In the genomic region with DNA sequence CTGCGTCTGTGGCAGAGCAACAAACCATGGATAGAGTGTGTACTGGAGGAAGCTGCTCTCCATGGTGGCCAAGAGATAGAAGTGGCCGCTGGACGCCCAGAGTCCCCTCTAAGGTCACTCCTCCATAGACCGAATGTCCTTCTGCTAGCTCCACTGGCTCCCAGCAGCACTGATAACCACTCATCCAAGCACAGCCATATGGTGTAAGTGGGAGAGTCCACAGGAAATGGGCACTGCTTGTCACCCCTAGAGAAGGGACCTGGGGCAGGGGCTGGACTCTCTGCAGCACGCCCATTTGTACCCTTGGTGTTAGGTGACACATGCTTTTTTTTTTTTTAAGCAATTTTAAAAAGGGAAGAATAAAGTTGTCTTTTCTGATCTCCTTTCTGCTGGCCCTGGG, we compare ENCODE assay signal across 25 mouse cellular contexts. TPM values are rescaled to one million over a fixed set of nuclear protein-coding genes. Genes with fewer than 3 reads are reported as not detected.
DNase-seq lines count a peak whose midpoint lies in the region; ATAC-seq and TF ChIP-seq lines count a peak whose summit lies in the region.
"Had no signal": no experiment of that assay in that cellular context is flagged by ENCODE, and none has a peak within 500 bp of the region (broad histone marks: within the 10 kb centered on the region; RNA-seq: fewer than 3 reads in every experiment).

No protein-coding gene starts in this region.

- TF ChIP-seq CTCF in kidney, adult 2 months (conservative IDR thresholded peaks at IDR 0.05; ENCODE audit: insufficient read depth, insufficient read length, low read depth, low read length): no peak

- no peaks in the 10 kb centered on the region for H3K9me3 ChIP-seq in heart, embryonic 11.5 days (replicated peaks; ENCODE audit: control insufficient read depth, low read length)
- H3K9me3 ChIP-seq in kidney, embryonic 14.5 days (ENCODE audit: control insufficient read depth, low read length): no peaks in the 10 kb centered on the region
- H3K9me3 ChIP-seq in liver, embryonic 16.5 days (replicated peaks; ENCODE audit: control insufficient read depth, low read length): no peaks in the 10 kb centered on the region
- H3K9me3 ChIP-seq: forebrain, embryonic 13.5 days had no signal

- no peak overlapping the region for H3K9ac ChIP-seq in heart, embryonic 11.5 days (ENCODE audit: low read depth, low read length)
- H3K9ac ChIP-seq in kidney, embryonic 14.5 days (ENCODE audit: low read depth, low read length): no peak overlapping the region
- no peak overlapping the region for H3K9ac ChIP-seq in liver, embryonic 16.5 days (ENCODE audit: low read depth, low read length)
- H3K9ac ChIP-seq: forebrain, embryonic 13.5 days; hindbrain, embryonic 14.5 days; liver, embryonic 14.5 days had no signal

- H3K27me3 ChIP-seq in heart, embryonic 11.5 days (ENCODE audit: control insufficient read depth, insufficient read depth, low read length): no peaks in the 10 kb centered on the region
- no peaks in the 10 kb centered on the region for H3K27me3 ChIP-seq in kidney, embryonic 14.5 days (ENCODE audit: control insufficient read depth, insufficient read depth, low read length)
- H3K27me3 ChIP-seq in kidney, adult 2 months (replicated peaks; ENCODE audit: control insufficient read depth, insufficient read depth, low read length): no peaks in the 10 kb centered on the region
- no peaks in the 10 kb centered on the region for H3K27me3 ChIP-seq in liver, embryonic 16.5 days (ENCODE audit: control insufficient read depth, insufficient read depth, low read depth, low read length)
- H3K27me3 ChIP-seq: forebrain, embryonic 13.5 days had no signal

- no peak overlapping the region for H3K4me2 ChIP-seq in heart, embryonic 11.5 days
- H3K4me2 ChIP-seq in kidney, embryonic 14.5 days (replicated peaks; ENCODE audit: low read depth, low read length): no peak overlapping the region
- no peak overlapping the region for H3K4me2 ChIP-seq in liver, embryonic 16.5 days (ENCODE audit: low read depth, low read length)
- H3K4me2 ChIP-seq: forebrain, embryonic 13.5 days; hindbrain, embryonic 14.5 days had no signal

- DNase-seq in heart, postnatal 4 days: no peak
- no peak for DNase-seq in kidney, adult 2 months
- DNase-seq in cerebellum, adult 9-11 months: peak; percentile 73
- DNase-seq: adrenal gland, postnatal 36 days; B cell, adult 2 months; gastrocnemius, postnatal 25 days; kidney, postnatal 14 days; left cerebral cortex, postnatal 4 days; retina, postnatal 1 day; thymus, adult 18-20 months had no signal

- no peak for ATAC-seq in heart, embryonic 11.5 days (replicated peaks; ENCODE audit: insufficient number of reproducible peaks, low FRiP score, low TSS enrichment)
- ATAC-seq in kidney, embryonic 14.5 days (ENCODE audit: low FRiP score, low TSS enrichment): 0 out of 2 replicates have a peak, but pooled peaks have one; percentile 55
- ATAC-seq in liver, embryonic 16.5 days (ENCODE audit: low read depth): peak; percentile 35; the same call in 1 of the 2 replicates
- ATAC-seq in inflammation-experienced regulatory T-cells, adult 6 months: no peak
- ATAC-seq: forebrain, embryonic 13.5 days; intestine, embryonic 16.5 days; midbrain, embryonic 16.5 days; Patski had no signal

- no peak for TF ChIP-seq POLR2A in kidney, adult 2 months (IDR thresholded peaks at IDR 0.05; ENCODE audit: low read depth, low read length)

- 32% methylated on average over 5 of the region's 5 CpGs for WGBS in heart, embryonic 11.5 days (ENCODE audit: insufficient replicate concordance)
- 46% methylated on average over 5 of the region's 5 CpGs for WGBS in kidney, embryonic 14.5 days
- WGBS in kidney, adult 2 months: 72% methylated on average over 5 of the region's 5 CpGs
- 44% methylated on average over 5 of the region's 5 CpGs for WGBS in liver, embryonic 16.5 days (ENCODE audit: insufficient replicate concordance)

- H3K27ac ChIP-seq in heart, embryonic 11.5 days (ENCODE audit: low read depth, low read length): peak overlapping the region; percentile 65
- no peak overlapping the region for H3K27ac ChIP-seq in kidney, embryonic 14.5 days (ENCODE audit: low read depth, low read length)
- no peak overlapping the region for H3K27ac ChIP-seq in kidney, adult 2 months (ENCODE audit: insufficient read depth, low read depth, low read length)
- no peak overlapping the region for H3K27ac ChIP-seq in liver, embryonic 16.5 days (ENCODE audit: low read length)
- H3K27ac ChIP-seq: forebrain, embryonic 13.5 days; hindbrain, embryonic 14.5 days; liver, embryonic 14.5 days had no signal

- H3K4me1 ChIP-seq in heart, embryonic 11.5 days (ENCODE audit: control insufficient read depth, insufficient read depth, low read length): 0 out of 2 replicates have a peak, but pooled peaks cover 10% of the 10 kb centered on the region
- 0 out of 2 replicates have a peak, but pooled peaks cover 6% of the 10 kb centered on the region for H3K4me1 ChIP-seq in kidney, embryonic 14.5 days (ENCODE audit: control insufficient read depth, insufficient read depth, low read length)
- no peaks in the 10 kb centered on the region for H3K4me1 ChIP-seq in kidney, adult 2 months (ENCODE audit: control insufficient read depth, insufficient read depth, low read length)
- no peaks in the 10 kb centered on the region for H3K4me1 ChIP-seq in liver, embryonic 16.5 days (ENCODE audit: control insufficient read depth, low read depth, low read length)
- H3K4me1 ChIP-seq: forebrain, embryonic 13.5 days had no signal

- no peak overlapping the region for H3K4me3 ChIP-seq in heart, embryonic 11.5 days (ENCODE audit: low read depth, low read length)
- no peak overlapping the region for H3K4me3 ChIP-seq in kidney, embryonic 14.5 days (ENCODE audit: low read length)
- H3K4me3 ChIP-seq in kidney, adult 2 months (ENCODE audit: insufficient read depth, low read depth, low read length): no peak overlapping the region
- no peak overlapping the region for H3K4me3 ChIP-seq in liver, embryonic 16.5 days (ENCODE audit: low read depth, low read length)
- H3K4me3 ChIP-seq: forebrain, embryonic 13.5 days had no signal

- H3K36me3 ChIP-seq in heart, embryonic 11.5 days (ENCODE audit: control insufficient read depth, insufficient read depth, low read length): no peaks in the 10 kb centered on the region
- no peaks in the 10 kb centered on the region for H3K36me3 ChIP-seq in kidney, embryonic 14.5 days (ENCODE audit: control insufficient read depth, insufficient read depth, low read length)
- no peaks in the 10 kb centered on the region for H3K36me3 ChIP-seq in kidney, adult 2 months (ENCODE audit: control insufficient read depth, insufficient read depth, low read length)
- no peaks in the 10 kb centered on the region for H3K36me3 ChIP-seq in liver, embryonic 16.5 days (ENCODE audit: control insufficient read depth, insufficient read depth)

RNA-seq across cellular contexts. Expression of a gene that starts 9.7 kb away (rescaled TPM):
- polyA plus RNA-seq in heart, embryonic 11.5 days (2014; fragmentation: Nextera tagmentation; extraction: Ambion mirVana): not detected in 2 replicates
- 1 to 10 TPM in 1 of 2 experiments, under 1 TPM in 1; 0.68 to 1.0 TPM for total RNA-seq in heart, postnatal 4 days (2021)
- polyA plus RNA-seq in kidney, embryonic 14.5 days (2014; fragmentation: Nextera tagmentation; extraction: Ambion mirVana): 0.08 TPM in 1 of 2 replicates, not detected in the other
- 0.56 and 0.74 TPM in 2 replicates for polyA plus RNA-seq in kidney, adult 2 months (2012; rRNA removed)
- not detected in 2 replicates for polyA plus RNA-seq in liver, embryonic 16.5 days (2015; fragmentation: Nextera tagmentation; extraction: Ambion mirVana)
- not detected for polyA plus RNA-seq in inflammation-experienced regulatory T-cells, adult 6 months (2017; shearing (Covaris generic))
- total RNA-seq: adrenal gland, postnatal 36 days; gastrocnemius, postnatal 25 days; layer of hippocampus, adult 8-10 months; left cerebral cortex, adult 18-20 months; left cerebral cortex, postnatal 4 days; megakaryocyte-erythroid progenitor cell, adult 5-6 weeks had no signal
- polyA plus RNA-seq: forebrain, embryonic 13.5 days; intestine, embryonic 16.5 days; midbrain, embryonic 16.5 days; small intestine, adult 2 months; stomach, embryonic 14.5 days had no signal

RNA-seq across cellular contexts. Expression of a gene that starts 28.3 kb away (rescaled TPM):
- polyA plus RNA-seq in heart, embryonic 11.5 days (2014; fragmentation: Nextera tagmentation; extraction: Ambion mirVana): 64.5 TPM in 2 replicates
- 100 to 1,000 TPM; 317 to 359 TPM for total RNA-seq in heart, postnatal 4 days (2021)
- polyA plus RNA-seq in kidney, embryonic 14.5 days (2014; fragmentation: Nextera tagmentation; extraction: Ambion mirVana): 0.85 and 1.5 TPM in 2 replicates
- polyA plus RNA-seq in kidney, adult 2 months (2012; rRNA removed): 34.3 and 37.4 TPM in 2 replicates
- polyA plus RNA-seq in liver, embryonic 16.5 days (2015; fragmentation: Nextera tagmentation; extraction: Ambion mirVana): not detected in 2 replicates
- not detected for polyA plus RNA-seq in inflammation-experienced regulatory T-cells, adult 6 months (2017; shearing (Covaris generic))
- total RNA-seq: adrenal gland, postnatal 36 days; gastrocnemius, postnatal 25 days; layer of hippocampus, adult 8-10 months; left cerebral cortex, adult 18-20 months; left cerebral cortex, postnatal 4 days; megakaryocyte-erythroid progenitor cell, adult 5-6 weeks had no signal
- polyA plus RNA-seq: forebrain, embryonic 13.5 days; intestine, embryonic 16.5 days; liver, embryonic 14.5 days; midbrain, embryonic 16.5 days; Patski; small intestine, adult 2 months had no signal

RNA-seq across cellular contexts. Expression of a gene that starts 29.9 kb away (rescaled TPM):
- polyA plus RNA-seq in heart, embryonic 11.5 days (2014; fragmentation: Nextera tagmentation; extraction: Ambion mirVana): 117 and 119 TPM in 2 replicates
- total RNA-seq in heart, postnatal 4 days (2021): 10 to 100 TPM; 43.6 to 44.9 TPM
- 125 and 160 TPM in 2 replicates for polyA plus RNA-seq in kidney, embryonic 14.5 days (2014; fragmentation: Nextera tagmentation; extraction: Ambion mirVana)
- polyA plus RNA-seq in kidney, adult 2 months (2012; rRNA removed): 30.4 and 32.6 TPM in 2 replicates
- 35.9 and 42.1 TPM in 2 replicates for polyA plus RNA-seq in liver, embryonic 16.5 days (2015; fragmentation: Nextera tagmentation; extraction: Ambion mirVana)
- 100 to 1,000 TPM; 112 to 149 (median 139) TPM for polyA plus RNA-seq in inflammation-experienced regulatory T-cells, adult 6 months (2017; shearing (Covaris generic))

RNA-seq across cellular contexts. Expression of a gene that starts 38.8 kb away (rescaled TPM):
- 1.8 and 1.9 TPM in 2 replicates for polyA plus RNA-seq in heart, embryonic 11.5 days (2014; fragmentation: Nextera tagmentation; extraction: Ambion mirVana)
- total RNA-seq in heart, postnatal 4 days (2021): under 1 TPM; 0.25 to 0.43 TPM
- not detected in 2 replicates for polyA plus RNA-seq in kidney, embryonic 14.5 days (2014; fragmentation: Nextera tagmentation; extraction: Ambion mirVana)
- polyA plus RNA-seq in kidney, adult 2 months (2012; rRNA removed): not detected in 2 replicates
- polyA plus RNA-seq in liver, embryonic 16.5 days (2015; fragmentation: Nextera tagmentation; extraction: Ambion mirVana): not detected in 2 replicates
- polyA plus RNA-seq in inflammation-experienced regulatory T-cells, adult 6 months (2017; shearing (Covaris generic)): not detected
- total RNA-seq: gastrocnemius, postnatal 25 days; left cerebral cortex, postnatal 4 days; megakaryocyte-erythroid progenitor cell, adult 5-6 weeks had no signal
- polyA plus RNA-seq: liver, embryonic 14.5 days; Patski; small intestine, adult 2 months had no signal

Comparison
In these comparisons a context has a peak if more than half of its experiments do, and no peak if none do; other contexts are left out.
1. RNA of a gene that starts 28.3 kb away (polyA plus RNA-seq): 64.5 TPM in heart, embryonic 11.5 days and 34.3 to 37.4 TPM in kidney, adult 2 months; 0.85 to 1.5 TPM in kidney, embryonic 14.5 days, not detected in liver, embryonic 16.5 days and not detected in inflammation-experienced regulatory T-cells, adult 6 months; every median in the first group is over 10 times any median in the second.
2. ATAC-seq: peak in kidney, embryonic 14.5 days (single experiment) and liver, embryonic 16.5 days (single experiment); none in heart, embryonic 11.5 days (single experiment) and inflammation-experienced regulatory T-cells, adult 6 months (single experiment).